Mouse (Mus musculus) adrenal gland (tissue): ENCODE measurements around the gene Ahrr.

Experiments used
- intact Hi-C: fragments of 180-260 bp; cut with DNase I; formaldehyde crosslinking; loops from one replicate; pipeline ENCODE4 v1.15.1; 2025

Gene Ahrr

GRCm38 (mm10) chr13:74245214-74245898 is 46.8 kb downstream of the Ahrr start:
- intact Hi-C loops: no loop called here

GRCm38 (mm10) chr13:74237574-74237973 is 54.6 kb downstream of the Ahrr start:
- intact Hi-C loops: no loop called here

GRCm38 (mm10) chr13:74220659-74221058 is 71.5 kb downstream of the Ahrr start:
- intact Hi-C loops: no loop called here

GRCm38 (mm10) chr13:74218441-74218840 is 73.7 kb downstream of the Ahrr start:
- intact Hi-C loops: no loop called here

- intact Hi-C loops: no loop called here
These were observed 83.2 kb downstream of the Ahrr start for GRCm38 (mm10) chr13:74208986-74209345.

- intact Hi-C loops: no loop called here
These were observed 83.7 kb downstream of the Ahrr start, which contains the start of gene Exoc3 for GRCm38 (mm10) chr13:74208317-74208985. Gene Exoc3, minus strand, starts transcription at chr13:74208732.

- intact Hi-C loops: no loop called here
These were observed 95.7 kb downstream of the Ahrr start for GRCm38 (mm10) chr13:74196451-74196850.

- intact Hi-C loops: loop anchor here (2.0 kb wide), 1 partner anchor 108 kb away; no protein-coding TSS in a partner anchor
These were observed 99.5 kb downstream of the Ahrr start for GRCm38 (mm10) chr13:74192613-74193012.

- intact Hi-C loops: no loop called here
These were observed 109.0 kb downstream of the Ahrr start for GRCm38 (mm10) chr13:74183011-74183695.

- intact Hi-C loops: no loop called here
These were observed 120.1 kb downstream of the Ahrr start for GRCm38 (mm10) chr13:74172036-74172435.

- intact Hi-C loops: loop anchor here (10.0 kb wide), 1 partner anchor 195 kb away; no protein-coding TSS in a partner anchor
These were observed 122.5 kb downstream of the Ahrr start for GRCm38 (mm10) chr13:74169446-74170164.

GRCm38 (mm10) chr13:74167492-74167891 is 124.6 kb downstream of the Ahrr start:
- intact Hi-C loops: loop anchor here (10.0 kb wide), 1 partner anchor 193 kb away; no protein-coding TSS in a partner anchor

- intact Hi-C loops: loop anchor here (10.0 kb wide), 1 partner anchor 192 kb away; no protein-coding TSS in a partner anchor
These were observed 125.1 kb downstream of the Ahrr start for GRCm38 (mm10) chr13:74167057-74167413.

GRCm38 (mm10) chr13:74166348-74167056 is 125.6 kb downstream of the Ahrr start:
- intact Hi-C loops: loop anchor here (10.0 kb wide), 1 partner anchor 192 kb away; no protein-coding TSS in a partner anchor
